Mouse (Mus musculus) cerebellum, adult 2 months (tissue): ENCODE data around the gene Nxph3. TPM values are rescaled to one million over a fixed set of nuclear protein-coding genes. Genes with fewer than 3 reads are reported as not detected.

Experiments used
- DNase-seq, 2 experiments: peaks; one replicate each; pipeline ENCODE4 v3.0.0; 2021
- H3K27ac ChIP-seq: fragments of 200-500 bp; 2 replicates; pipeline ENCODE4 v1.5.1; 2012; ENCODE audit warnings: low read length, control low read depth, inconsistent platforms; ENCODE audit not compliant: insufficient read depth
- H3K27me3 ChIP-seq: fragments of 200-500 bp; 2 replicates; pipeline ENCODE4 v1.6.1; 2012; ENCODE audit warnings: inconsistent platforms, mild to moderate bottlenecking, low read length, moderate library complexity; ENCODE audit not compliant: control insufficient read depth, insufficient read depth
- H3K4me1 ChIP-seq: fragments of 200-500 bp; 2 replicates; pipeline ENCODE4 v1.6.1; 2011; ENCODE audit warnings: low read length; ENCODE audit not compliant: control insufficient read depth, insufficient read depth
- H3K4me3 ChIP-seq: fragments of 200-500 bp; replicated peaks from 2 replicates; pipeline ENCODE3; 2011; ENCODE audit warnings: mild to moderate bottlenecking, low read depth, low read length, control low read depth; ENCODE audit not compliant: insufficient read depth
- CTCF ChIP-seq: fragments of 200-500 bp; IDR thresholded peaks from 2 replicates; pipeline ENCODE4 v1.5.1; 2011; ENCODE audit warnings: low read depth, mild to moderate bottlenecking, control low read depth, low read length, moderate library complexity, borderline replicate concordance; ENCODE audit not compliant: insufficient read depth
- POLR2A ChIP-seq: fragments of 200-500 bp; IDR thresholded peaks from 2 replicates; pipeline ENCODE4 v1.6.1; 2011; ENCODE audit warnings: low read length, control low read depth, borderline replicate concordance; ENCODE audit not compliant: insufficient read depth
- WGBS: fragments of 180-500 bp; shearing (Covaris S2); methylation state at CpG from one replicate; pipeline ENCODE4 v1.1.7; 2018; 5-methylcytosine and 5-hydroxymethylcytosine counted together
- polyA plus RNA-seq: library from polyadenylated mRNA; depleted of rRNA; stranded (reverse); fragments of >200 nt; gene quantifications from 2 replicates; pipeline ENCODE4 v1.2.3, GENCODE M21; 2012

The Nxph3 gene
- polyA plus RNA-seq, 1 experiment: 19.9 TPM

GRCm38 (mm10) chr11:95494374-95494773 is 20.0 kb downstream of the Nxph3 start:
- Histone ChIP-seq H3K27me3 (no peaks in the 10 kb centered on the region), H3K4me1 (peaks cover 15% of the 10 kb centered on the region), H3K4me3 (no peak overlapping the region), H3K27ac (no peak overlapping the region)
- 33% methylated on average over 3 of the region's 3 CpGs for WGBS
- no peak for DNase-seq
- TF ChIP-seq POLR2A (no peak), CTCF (no peak)

- WGBS: 46% methylated on average over 9 of the region's 9 CpGs
- H3K27ac ChIP-seq: peak overlapping the region; percentile 66
- peak in 1 of 2 experiments; percentile 34 for DNase-seq
Observed at GRCm38 (mm10) chr11:95493950-95494349, 20.4 kb downstream of the Nxph3 start.

DNA sequence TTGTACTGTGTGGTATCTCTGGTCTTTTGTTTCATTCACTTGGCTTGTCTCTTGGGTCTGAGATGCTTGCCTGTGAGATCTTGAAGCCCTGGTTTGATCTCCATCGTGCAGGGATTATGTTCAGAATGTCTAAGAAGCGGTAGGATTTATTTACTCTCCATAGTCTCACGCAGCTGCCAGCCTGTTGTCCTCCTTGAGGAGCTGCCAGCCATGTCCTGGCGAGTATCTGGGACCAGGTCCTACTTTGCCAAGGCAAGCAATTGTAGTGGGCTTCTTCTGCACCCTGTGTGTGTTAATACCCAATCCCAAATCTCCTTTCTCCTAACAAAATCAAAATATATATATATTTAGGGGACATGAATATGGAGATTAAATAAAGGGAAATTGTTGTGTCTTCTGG is 21.4 kb downstream of the Nxph3 start:
- no peaks in the 10 kb centered on the region for H3K27me3 ChIP-seq
- H3K27ac ChIP-seq: no peak overlapping the region
- DNase-seq: peak; percentile 31 to 39
- H3K4me1 ChIP-seq: peaks cover 15% of the 10 kb centered on the region
- no peak for TF ChIP-seq CTCF
- H3K4me3 ChIP-seq: no peak overlapping the region
- WGBS: 11% methylated on average over 4 of the region's 4 CpGs

More at GRCm38 (mm10) chr11:95493950-95494349, 20.4 kb downstream of the Nxph3 start:
- no peak for TF ChIP-seq CTCF
- TF ChIP-seq POLR2A: no peak
- H3K4me1 ChIP-seq: peaks cover 15% of the 10 kb centered on the region
- H3K27me3 ChIP-seq: no peaks in the 10 kb centered on the region
- H3K4me3 ChIP-seq: no peak overlapping the region

- Histone ChIP-seq H3K4me1 (peaks cover 15% of the 10 kb centered on the region), H3K27ac (no peak overlapping the region), H3K27me3 (no peaks in the 10 kb centered on the region), H3K4me3 (no peak overlapping the region)
- TF ChIP-seq POLR2A (no peak), CTCF (no peak)
- WGBS: 57% methylated on average over 4 of the region's 4 CpGs
- DNase-seq: no peak
Observed at GRCm38 (mm10) chr11:95492256-95492655, 22.1 kb downstream of the Nxph3 start.

DNA sequence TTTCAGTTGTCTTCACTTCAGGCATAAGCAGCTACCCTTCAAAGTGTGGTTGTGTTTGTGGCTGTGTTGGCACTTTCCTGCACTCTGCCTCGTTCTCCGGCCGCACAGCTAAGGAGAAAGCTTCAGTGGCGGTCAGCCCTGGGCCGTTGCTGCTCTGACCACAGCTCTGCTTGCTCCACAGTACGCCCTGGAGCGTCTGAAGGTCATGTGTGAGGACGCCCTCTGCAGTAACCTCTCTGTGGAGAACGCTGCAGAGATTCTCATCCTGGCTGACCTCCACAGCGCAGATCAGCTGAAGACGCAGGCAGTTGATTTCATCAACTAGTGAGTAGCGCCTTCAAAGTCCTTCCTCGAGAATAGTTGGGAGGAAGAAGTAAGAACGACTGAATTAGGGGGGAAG is 24.3 kb downstream of the Nxph3 start:
- Histone ChIP-seq H3K4me1 (peaks cover 15% of the 10 kb centered on the region), H3K27me3 (no peaks in the 10 kb centered on the region), H3K4me3 (no peak overlapping the region), H3K27ac (no peak overlapping the region)
- no peak for DNase-seq
- WGBS: 83% methylated on average over 14 of the region's 14 CpGs
- no peak for TF ChIP-seq CTCF
- no peak for TF ChIP-seq POLR2A

GRCm38 (mm10) chr11:95487237-95487636 is 27.1 kb downstream of the Nxph3 start:
- DNase-seq: no peak
- H3K27me3 ChIP-seq: no peaks in the 10 kb centered on the region
- no peaks in the 10 kb centered on the region for H3K4me1 ChIP-seq
- no peak for TF ChIP-seq CTCF
- no peak for TF ChIP-seq POLR2A
- H3K27ac ChIP-seq: no peak overlapping the region
- WGBS: 95% methylated on average over 2 of the region's 2 CpGs
- H3K4me3 ChIP-seq: no peak overlapping the region

DNA sequence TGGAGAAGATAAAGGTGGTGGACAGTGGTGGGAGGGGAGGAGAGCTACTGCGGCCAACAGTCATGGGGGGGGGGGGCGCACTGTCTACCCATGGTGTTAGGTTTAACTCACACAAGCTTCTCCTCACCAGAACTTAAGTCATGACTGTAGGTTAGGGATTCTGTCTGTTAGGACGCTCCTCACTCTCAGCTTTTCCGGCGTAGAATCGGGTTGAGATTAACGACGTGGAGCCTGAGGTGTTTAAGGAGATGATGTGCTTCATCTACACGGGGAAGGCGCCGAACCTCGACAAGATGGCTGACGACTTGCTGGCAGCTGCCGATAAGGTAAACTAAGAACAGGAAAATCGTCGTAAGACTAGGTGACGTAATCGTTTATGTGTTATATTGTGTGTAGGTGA is 28.7 kb downstream of the Nxph3 start:
- DNase-seq: no peak
- Histone ChIP-seq H3K27ac (no peak overlapping the region), H3K4me1 (no peaks in the 10 kb centered on the region), H3K27me3 (no peaks in the 10 kb centered on the region), H3K4me3 (no peak overlapping the region)
- 96% methylated on average over 18 of the region's 18 CpGs for WGBS
- TF ChIP-seq CTCF (no peak), POLR2A (no peak)

DNA sequence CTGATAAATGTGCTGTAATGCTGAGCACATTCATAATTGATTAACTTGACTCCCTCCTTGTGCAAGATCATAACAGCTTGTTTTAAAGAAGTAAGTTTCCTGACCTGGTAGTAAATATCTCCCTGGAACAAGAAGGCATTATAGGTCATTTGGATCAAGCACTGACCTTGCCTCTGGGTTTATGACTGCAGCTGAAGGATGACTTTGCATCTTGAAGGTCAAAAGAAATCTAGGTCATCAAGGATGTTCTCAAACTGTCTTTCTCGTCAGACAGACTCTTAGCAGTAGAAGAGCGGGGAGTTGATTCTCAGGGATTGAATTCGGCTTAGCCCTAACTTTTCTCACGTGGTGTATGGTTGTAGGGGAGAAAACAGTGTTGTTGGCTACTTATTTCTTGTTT is 33.7 kb downstream of the Nxph3 start:
- no peak overlapping the region for H3K27ac ChIP-seq
- H3K4me3 ChIP-seq: no peak overlapping the region
- no peaks in the 10 kb centered on the region for H3K27me3 ChIP-seq
- TF ChIP-seq CTCF (no peak), POLR2A (no peak)
- DNase-seq: no peak
- H3K4me1 ChIP-seq: peaks cover 3% of the 10 kb centered on the region; the same call in 1 of the 2 replicates
- WGBS: 85% methylated on average over 4 of the region's 4 CpGs
